Mouse (Mus musculus) monocyte, adult 5-6 weeks (primary cell): ENCODE measurements at regions not wholly inside any gene's neighbourhood (a gene's known extent, or its start where the extent isn't known, plus 50 kb on each side); places are given as distances from the start of the nearest gene placed in this dataset.
A peak's percentile ranks its signal among the peaks of the same experiment; 100 is the strongest.

ENCODE experiments used
- ATAC-seq: fragments of 153-309, 156-312 bp; replicated peaks from 2 replicates; pipeline ENCODE4 v1.8.0; 2017; ENCODE audit warnings: mild to moderate bottlenecking; ENCODE audit not compliant: low TSS enrichment, insufficient number of reproducible peaks, severe bottlenecking, poor library complexity, low FRiP score

GRCm38 (mm10) chr16:78637452-78637851, 60.9 kb upstream of the D16Ertd472e start:
- ATAC-seq, result no peak

DNA sequence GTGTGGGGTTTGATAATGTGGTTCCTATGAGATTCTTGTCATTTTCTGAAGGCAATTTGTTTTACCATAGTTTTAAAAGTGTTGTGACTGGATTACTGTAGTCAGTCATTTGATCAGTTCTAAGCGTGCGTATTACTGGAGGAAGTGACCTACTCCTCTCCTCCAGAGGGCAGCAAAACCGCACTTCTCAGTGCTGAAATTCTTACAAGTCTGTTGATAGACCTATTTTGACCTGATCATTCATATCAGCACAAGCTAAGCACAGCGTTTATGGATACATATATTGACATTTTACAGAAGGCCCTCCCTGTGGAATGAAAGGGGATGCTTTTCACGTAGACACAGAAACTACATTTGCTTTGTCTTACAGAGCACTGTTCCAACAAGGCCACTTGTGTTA, 60.5 kb upstream of the D16Ertd472e start:
- no peak for ATAC-seq

- ATAC-seq, result no peak
Measured at GRCm38 (mm10) chr16:78635774-78636173, 59.3 kb upstream of the D16Ertd472e start.

- peak; percentile 54; the same call in 1 of the 2 replicates for ATAC-seq
Measured at GRCm38 (mm10) chr16:78635257-78635656, 58.7 kb upstream of the D16Ertd472e start.

DNA sequence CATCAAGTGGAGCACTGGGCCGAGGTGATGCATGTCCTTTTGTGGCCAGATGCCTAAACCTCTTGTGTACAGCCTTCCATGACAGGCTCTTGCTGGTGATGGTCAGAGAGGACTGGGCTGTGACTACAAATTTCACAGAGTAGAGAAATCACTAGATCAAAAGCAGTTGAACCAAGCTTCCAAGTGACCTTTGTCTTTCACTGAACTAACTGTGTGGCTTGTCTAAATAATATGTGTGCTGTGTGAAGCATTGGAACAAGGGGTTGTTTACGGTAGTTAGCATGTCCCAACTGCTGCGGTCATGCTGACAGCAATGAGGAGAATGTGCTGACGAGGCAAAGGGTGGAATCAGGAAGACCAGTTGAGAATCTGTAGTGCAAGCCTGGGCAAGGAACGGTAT, 55.3 kb upstream of the D16Ertd472e start:
- ATAC-seq, result no peak

DNA sequence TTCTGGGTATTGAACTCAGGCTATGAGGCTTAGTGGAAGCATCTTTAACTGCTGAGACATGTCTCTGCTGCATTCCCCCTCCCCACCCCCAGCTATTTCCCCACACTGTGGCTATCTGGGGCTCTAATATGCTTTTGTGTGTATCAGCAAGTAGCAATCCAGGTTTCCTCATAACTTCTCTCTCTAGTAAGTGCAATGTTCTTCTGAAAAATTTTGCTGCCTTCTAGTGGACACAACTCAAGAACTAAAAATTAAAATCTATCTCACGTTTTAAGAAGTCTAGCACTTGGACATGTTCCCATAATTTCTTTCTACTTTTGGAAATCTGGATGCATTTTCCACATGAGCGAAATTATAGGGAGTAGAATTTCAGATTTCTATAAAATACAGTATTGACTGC, 50.3 kb upstream of the D16Ertd472e start:
- no peak for ATAC-seq
